Mouse (Mus musculus): ENCODE data around the gene Ccdc88c.

Ccdc88c gene

DNA sequence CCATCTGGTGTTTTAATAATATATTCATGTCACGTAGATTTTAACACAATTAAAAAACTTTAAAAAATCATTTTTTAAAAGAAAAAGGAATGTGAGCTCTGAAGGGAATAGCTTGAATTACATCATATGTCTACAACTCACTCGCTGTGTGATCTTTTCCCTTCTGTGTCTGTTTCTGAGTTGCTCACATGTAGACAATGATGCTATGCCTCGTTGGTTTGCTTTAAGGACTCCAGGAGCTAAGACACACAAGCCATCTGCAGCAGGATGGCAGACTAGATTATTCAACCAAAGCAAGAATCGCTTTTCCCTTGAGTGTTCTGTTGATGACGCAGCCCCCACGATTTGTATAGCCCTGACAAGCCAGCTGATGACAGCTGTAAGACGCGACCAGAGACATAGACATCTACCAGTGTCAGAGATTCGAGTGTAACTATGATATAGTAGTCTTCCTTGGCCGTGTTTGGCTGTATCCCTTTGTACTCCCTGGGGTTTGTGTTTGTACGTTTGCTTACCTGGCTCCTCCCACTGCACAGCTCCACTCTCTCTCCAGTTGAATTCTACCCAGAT lies 163.3 kb downstream of the Ccdc88c start:
- peak; percentile 22 for DNase-seq (ENCODE audit: low read depth, low spot score)
- no peaks in the 10 kb centered on the region for H3K27me3 ChIP-seq (ENCODE audit: control insufficient read depth, insufficient read depth, low read length, poor library complexity, severe bottlenecking)
- H3K36me3 ChIP-seq (ENCODE audit: control insufficient read depth, insufficient read depth, low read length, poor library complexity, severe bottlenecking) = peaks cover 1% of the 10 kb centered on the region; the same call in 1 of the 2 replicates

DNA sequence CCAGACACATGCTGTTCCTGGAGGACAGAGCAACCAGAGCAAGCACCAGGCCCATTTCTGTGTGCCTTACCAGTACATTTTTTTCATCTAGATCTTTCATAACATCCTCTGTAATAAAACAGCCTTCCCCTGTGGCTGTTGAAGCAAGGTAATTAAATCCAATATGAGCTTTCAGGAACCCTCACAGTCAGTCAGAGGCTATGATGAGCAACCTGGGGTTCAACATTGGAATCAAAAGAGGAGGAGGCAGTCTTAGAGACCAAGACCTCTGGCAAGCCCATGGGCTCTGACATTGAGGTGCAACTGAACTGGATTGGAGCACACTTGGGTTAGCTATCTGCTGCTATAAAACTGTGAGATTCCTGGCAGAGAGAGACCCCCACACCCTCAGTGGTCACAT lies 163.8 kb downstream of the Ccdc88c start:
- no peak for DNase-seq (ENCODE audit: low read depth, low spot score)
- no peaks in the 10 kb centered on the region for H3K27me3 ChIP-seq (ENCODE audit: control insufficient read depth, insufficient read depth, low read length, poor library complexity, severe bottlenecking)
- H3K36me3 ChIP-seq (ENCODE audit: control insufficient read depth, insufficient read depth, low read length, poor library complexity, severe bottlenecking) = peaks cover 1% of the 10 kb centered on the region; the same call in 1 of the 2 replicates

DNA sequence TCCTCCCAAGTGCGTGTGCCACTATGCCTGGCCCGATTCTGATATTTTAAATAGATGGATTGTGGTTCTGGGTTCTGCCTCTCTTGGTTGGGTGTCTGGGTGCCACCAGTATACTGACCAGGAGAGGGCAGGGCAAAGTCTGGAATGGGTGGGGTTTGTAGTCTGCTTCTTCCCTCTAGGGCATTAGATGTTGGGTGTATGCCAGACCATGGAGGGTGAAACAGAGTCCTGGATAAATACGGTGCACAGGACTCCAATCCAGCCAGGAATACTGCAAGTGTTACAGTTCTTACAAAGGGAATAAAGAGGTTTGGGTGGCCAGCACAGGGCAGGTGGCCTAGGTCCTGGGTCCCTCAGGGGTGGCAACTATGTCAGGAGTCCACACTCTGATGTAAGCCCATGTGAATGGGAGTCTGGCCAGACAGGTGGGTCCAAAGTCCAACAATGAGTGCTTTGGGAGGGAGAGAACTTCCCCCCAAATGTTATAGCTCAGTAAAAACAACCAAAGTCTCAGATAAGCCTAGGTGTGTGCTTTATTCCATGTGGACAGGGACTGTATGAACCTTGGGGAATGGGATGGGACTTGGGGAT lies 165.9 kb downstream of the Ccdc88c start:
- DNase-seq (ENCODE audit: low read depth, low spot score) = no peak
- Histone ChIP-seq H3K36me3 (ENCODE audit: control insufficient read depth, insufficient read depth, low read length, poor library complexity, severe bottlenecking) (no peaks in the 10 kb centered on the region), H3K27me3 (ENCODE audit: control insufficient read depth, insufficient read depth, low read length, poor library complexity, severe bottlenecking) (no peaks in the 10 kb centered on the region)

DNA sequence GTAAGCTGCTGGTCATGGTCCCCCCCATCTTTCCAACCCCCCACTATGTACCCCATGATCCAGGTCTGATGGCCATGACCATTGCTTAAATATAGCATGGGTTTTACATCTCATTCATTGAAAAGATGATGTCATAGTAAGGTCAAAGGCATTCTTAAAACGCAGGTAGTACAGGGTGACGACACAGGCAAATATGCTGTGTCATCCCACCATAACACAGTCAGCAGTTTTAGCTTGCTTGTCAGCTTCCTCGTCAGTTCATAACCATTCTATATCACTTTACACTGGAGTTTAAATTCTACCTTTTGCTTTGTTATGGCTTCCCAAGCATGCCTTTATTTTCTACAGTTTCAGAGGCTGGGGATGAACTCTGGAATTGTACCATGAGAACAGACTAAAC lies 166.6 kb downstream of the Ccdc88c start:
- Histone ChIP-seq H3K36me3 (ENCODE audit: control insufficient read depth, insufficient read depth, low read length, poor library complexity, severe bottlenecking) (no peaks in the 10 kb centered on the region), H3K27me3 (ENCODE audit: control insufficient read depth, insufficient read depth, low read length, poor library complexity, severe bottlenecking) (no peaks in the 10 kb centered on the region)
- DNase-seq (ENCODE audit: low read depth, low spot score) = no peak
